Mouse (Mus musculus): Measurements from ENCODE around the gene Igfn1.

- no peak for TF ChIP-seq CTCF (IDR thresholded peaks at IDR 0.05; ENCODE audit: low read depth, low read length)
- TF ChIP-seq POLR2A (IDR thresholded peaks at IDR 0.05; ENCODE audit: borderline replicate concordance, low read depth, low read length) = no peak
Measured at GRCm38 (mm10) chr1:136007211-136008158, 1.3 kb upstream of the Igfn1 start, which contains the start of gene Tmem9.
